Mouse (Mus musculus): ENCODE measurements around the gene Pbx1.

DNA sequence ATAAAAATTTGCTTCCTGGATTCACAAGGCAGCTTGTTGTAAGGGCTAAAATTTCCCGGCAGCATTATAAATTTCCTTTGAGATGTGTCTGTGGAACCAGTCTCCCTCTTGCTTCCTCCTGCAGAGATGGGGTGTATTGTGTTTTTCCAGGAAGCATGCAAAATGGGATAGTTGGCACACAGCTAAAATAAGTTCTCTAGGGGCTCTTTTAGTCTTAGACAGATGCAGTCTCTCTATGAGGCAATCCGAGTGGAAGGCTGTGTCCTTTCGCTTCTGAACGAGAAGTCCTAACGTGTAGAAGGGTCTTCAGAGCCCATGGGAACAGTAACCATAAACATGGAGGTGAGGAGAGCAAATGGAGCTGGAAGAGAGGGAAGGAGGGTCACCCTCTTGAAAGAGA, 360.1 kb downstream of the Pbx1 start:
- TF ChIP-seq CTCF (conservative IDR thresholded peaks at IDR 0.05; ENCODE audit: insufficient read depth, insufficient read length, low read depth, low read length) (no peak), POLR2A (IDR thresholded peaks at IDR 0.05; ENCODE audit: low read depth, low read length) (no peak)
